Comparison of ENCODE assay signal across 13 mouse cellular contexts in the genomic region with DNA sequence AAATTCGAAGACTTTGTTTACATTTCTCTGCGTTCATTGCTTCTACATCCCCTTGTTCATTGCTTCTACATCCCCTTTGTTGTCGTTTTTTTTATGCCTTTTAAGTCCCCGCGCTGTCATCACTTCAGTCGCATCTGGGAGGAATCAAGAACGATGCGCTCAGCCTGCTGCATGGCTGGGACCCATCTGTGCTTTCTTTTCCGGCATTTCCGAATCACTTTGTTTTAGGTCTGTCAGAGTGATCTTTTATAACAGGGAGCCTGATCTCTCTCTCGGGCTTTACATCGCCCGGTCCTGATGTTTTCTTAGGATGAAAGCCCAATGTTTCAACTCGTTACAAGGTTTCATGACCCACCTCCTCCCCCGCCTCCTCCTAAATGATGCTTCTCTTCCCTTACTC. TPM values are rescaled to one million over a fixed set of nuclear protein-coding genes. Genes with fewer than 3 reads are reported as not detected.
DNase-seq lines count a peak whose midpoint lies in the region; ATAC-seq and TF ChIP-seq lines count a peak whose summit lies in the region.
"Had no signal": no experiment of that assay in that cellular context is flagged by ENCODE, and none has a peak within 500 bp of the region (broad histone marks: within the 10 kb centered on the region; RNA-seq: fewer than 3 reads in every experiment).

No protein-coding gene starts in this region.

- TF ChIP-seq CTCF in forebrain, postnatal 0 days (IDR thresholded peaks at IDR 0.05; ENCODE audit: low read depth), result no peak
- TF ChIP-seq CTCF in lung, postnatal 0 days (IDR thresholded peaks at IDR 0.05), result no peak

- H3K9me3 ChIP-seq in forebrain, postnatal 0 days (ENCODE audit: low read length), result no peaks in the 10 kb centered on the region
- no peaks in the 10 kb centered on the region for H3K9me3 ChIP-seq in forebrain, embryonic 13.5 days (replicated peaks)
- H3K9me3 ChIP-seq in lung, embryonic 15.5 days, result no peaks in the 10 kb centered on the region
- H3K9me3 ChIP-seq in lung, postnatal 0 days (ENCODE audit: low read length), result no peaks in the 10 kb centered on the region
- no peaks in the 10 kb centered on the region for H3K9me3 ChIP-seq in hindbrain, embryonic 12.5 days (replicated peaks)
- no peaks in the 10 kb centered on the region for H3K9me3 ChIP-seq in neural tube, embryonic 11.5 days (ENCODE audit: control insufficient read depth, low read length)

- H3K27me3 ChIP-seq in forebrain, postnatal 0 days (ENCODE audit: insufficient read depth, low read length), result no peaks in the 10 kb centered on the region
- no peaks in the 10 kb centered on the region for H3K27me3 ChIP-seq in forebrain, embryonic 13.5 days
- H3K27me3 ChIP-seq in lung, embryonic 15.5 days, result no peaks in the 10 kb centered on the region
- H3K27me3 ChIP-seq in lung, postnatal 0 days (replicated peaks; ENCODE audit: insufficient read depth, low read length), result no peaks in the 10 kb centered on the region
- H3K27me3 ChIP-seq in hindbrain, embryonic 12.5 days, result no peaks in the 10 kb centered on the region; the same call in 1 of the 2 replicates
- H3K27me3 ChIP-seq in neural tube, embryonic 11.5 days (ENCODE audit: control insufficient read depth, insufficient read depth, low read length), result no peaks in the 10 kb centered on the region

- WGBS in forebrain, postnatal 0 days, result 31% methylated on average over 15 of the region's 15 CpGs
- 45% methylated on average over 15 of the region's 15 CpGs for WGBS in forebrain, embryonic 13.5 days
- 14% methylated on average over 15 of the region's 15 CpGs for WGBS in lung, embryonic 15.5 days
- WGBS in lung, postnatal 0 days, result 26% methylated on average over 15 of the region's 15 CpGs
- 37% methylated on average over 15 of the region's 15 CpGs for WGBS in hindbrain, embryonic 12.5 days
- 38% methylated on average over 15 of the region's 15 CpGs for WGBS in neural tube, embryonic 11.5 days

- peak overlapping the region; percentile 28; the same call in 1 of the 2 replicates for H3K4me2 ChIP-seq in forebrain, postnatal 0 days (ENCODE audit: low read depth)
- no peak overlapping the region for H3K4me2 ChIP-seq in forebrain, embryonic 13.5 days
- peak overlapping the region; percentile 29 for H3K4me2 ChIP-seq in lung, embryonic 15.5 days
- H3K4me2 ChIP-seq in lung, postnatal 0 days (replicated peaks; ENCODE audit: low read depth, low read length), result no peak overlapping the region
- H3K4me2 ChIP-seq in hindbrain, embryonic 12.5 days (replicated peaks), result 0 out of 2 replicates have a peak overlapping the region, but pooled peaks have one; percentile 8
- H3K4me2 ChIP-seq in neural tube, embryonic 11.5 days (ENCODE audit: low read depth), result 0 out of 2 replicates have a peak overlapping the region, but pooled peaks have one; percentile 8

- DNase-seq in forebrain, postnatal 0 days, result peak; percentile 61
- no peak for DNase-seq in lung, postnatal 0 days (ENCODE audit: low spot score)
- DNase-seq in neural tube, embryonic 11.5 days (ENCODE audit: low spot score), result peak; percentile 16
- no peak for DNase-seq in right cerebral cortex, postnatal 14 days
- DNase-seq in left cerebral cortex, adult 11 months (ENCODE audit: low spot score), result no peak
- DNase-seq: cerebellum, adult 11-12 months; heart, adult 18-20 months had no signal

- peak; percentile 65 for ATAC-seq in forebrain, postnatal 0 days
- no peak for ATAC-seq in forebrain, embryonic 13.5 days
- no peak; the same call in 1 of the 2 replicates for ATAC-seq in lung, embryonic 15.5 days (ENCODE audit: borderline replicate concordance, extremely low read depth, low FRiP score, low TSS enrichment)
- ATAC-seq in lung, postnatal 0 days, result no peak
- peak; percentile 35; the same call in 1 of the 2 replicates for ATAC-seq in hindbrain, embryonic 12.5 days (ENCODE audit: low FRiP score)
- no peak for ATAC-seq in neural tube, embryonic 11.5 days (ENCODE audit: insufficient read depth, low FRiP score, low TSS enrichment)

- no peak overlapping the region for H3K9ac ChIP-seq in forebrain, postnatal 0 days
- no peak overlapping the region for H3K9ac ChIP-seq in forebrain, embryonic 13.5 days
- no peak overlapping the region for H3K9ac ChIP-seq in lung, embryonic 15.5 days
- H3K9ac ChIP-seq in lung, postnatal 0 days (replicated peaks; ENCODE audit: low read depth), result no peak overlapping the region
- H3K9ac ChIP-seq in hindbrain, embryonic 12.5 days, result no peak overlapping the region
- no peak overlapping the region for H3K9ac ChIP-seq in neural tube, embryonic 11.5 days (ENCODE audit: low read length)

- H3K4me1 ChIP-seq in forebrain, postnatal 0 days (ENCODE audit: insufficient read depth), result 0 out of 2 replicates have a peak, but pooled peaks cover 6% of the 10 kb centered on the region
- H3K4me1 ChIP-seq in forebrain, embryonic 13.5 days, result peaks cover 21% of the 10 kb centered on the region
- H3K4me1 ChIP-seq in lung, embryonic 15.5 days, result no peaks in the 10 kb centered on the region
- H3K4me1 ChIP-seq in lung, postnatal 0 days (ENCODE audit: insufficient read depth, low read depth, low read length), result no peaks in the 10 kb centered on the region
- H3K4me1 ChIP-seq in hindbrain, embryonic 12.5 days, result peaks cover 22% of the 10 kb centered on the region
- no peaks in the 10 kb centered on the region for H3K4me1 ChIP-seq in neural tube, embryonic 11.5 days (ENCODE audit: control insufficient read depth, insufficient read depth, low read length)

- no peaks in the 10 kb centered on the region for H3K36me3 ChIP-seq in forebrain, postnatal 0 days (ENCODE audit: insufficient read depth)
- no peaks in the 10 kb centered on the region for H3K36me3 ChIP-seq in forebrain, embryonic 13.5 days (ENCODE audit: poor library complexity, severe bottlenecking)
- no peaks in the 10 kb centered on the region for H3K36me3 ChIP-seq in lung, embryonic 15.5 days
- no peaks in the 10 kb centered on the region for H3K36me3 ChIP-seq in lung, postnatal 0 days (ENCODE audit: insufficient read depth, low read length)
- H3K36me3 ChIP-seq in hindbrain, embryonic 12.5 days, result no peaks in the 10 kb centered on the region
- no peaks in the 10 kb centered on the region for H3K36me3 ChIP-seq in neural tube, embryonic 11.5 days (ENCODE audit: control insufficient read depth, insufficient read depth, low read length)

- no peak overlapping the region for H3K27ac ChIP-seq in forebrain, postnatal 0 days (ENCODE audit: low read depth, low read length)
- H3K27ac ChIP-seq in forebrain, embryonic 13.5 days, result no peak overlapping the region
- H3K27ac ChIP-seq in lung, embryonic 15.5 days, result no peak overlapping the region
- H3K27ac ChIP-seq in lung, postnatal 0 days (ENCODE audit: low read length), result no peak overlapping the region
- peak overlapping the region; percentile 52 for H3K27ac ChIP-seq in hindbrain, embryonic 12.5 days
- H3K27ac ChIP-seq in neural tube, embryonic 11.5 days (ENCODE audit: low read depth, low read length), result 0 out of 2 replicates have a peak overlapping the region, but pooled peaks have one; percentile 35

- H3K4me3 ChIP-seq in forebrain, postnatal 0 days (ENCODE audit: low read depth, low read length), result no peak overlapping the region
- H3K4me3 ChIP-seq in forebrain, embryonic 13.5 days, result no peak overlapping the region
- no peak overlapping the region for H3K4me3 ChIP-seq in lung, embryonic 15.5 days
- no peak overlapping the region for H3K4me3 ChIP-seq in lung, postnatal 0 days (ENCODE audit: low read depth, low read length)
- no peak overlapping the region for H3K4me3 ChIP-seq in hindbrain, embryonic 12.5 days
- H3K4me3 ChIP-seq in neural tube, embryonic 11.5 days (ENCODE audit: low read depth, low read length), result no peak overlapping the region

- TF ChIP-seq EP300 in lung, postnatal 0 days (IDR thresholded peaks at IDR 0.05), result no peak

RNA-seq across cellular contexts. Expression of gene Gm4894, which starts 44.0 kb away (rescaled TPM):
- total RNA-seq in forebrain, postnatal 0 days (2014; rRNA removed), result not detected in 2 replicates
- polyA plus RNA-seq in forebrain, postnatal 0 days (2015; fragmentation: Nextera tagmentation; extraction: Ambion mirVana), result not detected in 2 replicates
- polyA plus RNA-seq in forebrain, embryonic 13.5 days (2015; fragmentation: Nextera tagmentation; extraction: Ambion mirVana), result not detected in 2 replicates
- not detected in 2 replicates for polyA plus RNA-seq in lung, embryonic 15.5 days (2015; fragmentation: Nextera tagmentation; extraction: Ambion mirVana)
- not detected in 2 replicates for polyA plus RNA-seq in lung, postnatal 0 days (2015; fragmentation: Nextera tagmentation; extraction: Ambion mirVana)
- not detected in 2 replicates for polyA plus RNA-seq in hindbrain, embryonic 12.5 days (2016; fragmentation: Nextera tagmentation; extraction: Ambion mirVana)
- polyA plus RNA-seq in neural tube, embryonic 11.5 days (2014; fragmentation: Nextera tagmentation; extraction: Ambion mirVana), result not detected in 2 replicates
- total RNA-seq: heart, adult 18-20 months; liver, adult 2 months; MEL had no signal
- polyA plus RNA-seq: intestine, embryonic 14.5 days; liver, adult 2 months had no signal

Comparison
In these comparisons a context has a peak if more than half of its experiments do, and no peak if none do; other contexts are left out.
1. ATAC-seq: peak in forebrain, postnatal 0 days (single experiment) and hindbrain, embryonic 12.5 days (single experiment); none in forebrain, embryonic 13.5 days (single experiment), lung, embryonic 15.5 days (single experiment), lung, postnatal 0 days (single experiment) and neural tube, embryonic 11.5 days (single experiment).
2. H3K4me2 ChIP-seq: peak in forebrain, postnatal 0 days (single experiment), lung, embryonic 15.5 days (single experiment), hindbrain, embryonic 12.5 days (single experiment) and neural tube, embryonic 11.5 days (single experiment); none in forebrain, embryonic 13.5 days (single experiment) and lung, postnatal 0 days (single experiment).
3. DNase-seq: peak in forebrain, postnatal 0 days (single experiment) and neural tube, embryonic 11.5 days (single experiment); none in lung, postnatal 0 days (single experiment), right cerebral cortex, postnatal 14 days (single experiment) and left cerebral cortex, adult 11 months (single experiment).
4. H3K27ac ChIP-seq: peak in hindbrain, embryonic 12.5 days (single experiment) and neural tube, embryonic 11.5 days (single experiment); none in forebrain, postnatal 0 days (single experiment), forebrain, embryonic 13.5 days (single experiment), lung, embryonic 15.5 days (single experiment) and lung, postnatal 0 days (single experiment).